Mouse (Mus musculus) neutrophil, adult 83 days (primary cell): Measurements from ENCODE around the gene Aldh2. TPM values are rescaled to one million over a fixed set of nuclear protein-coding genes. Genes with fewer than 3 reads are reported as not detected.

Source experiments
- total RNA-seq, 2 experiments: library from RNA; stranded (reverse); gene quantifications; one replicate each; pipeline ENCODE4 v1.2.4; 2023

The Aldh2 gene
- 100 to 1,000 TPM; 890 to 908 TPM for total RNA-seq

DNA sequence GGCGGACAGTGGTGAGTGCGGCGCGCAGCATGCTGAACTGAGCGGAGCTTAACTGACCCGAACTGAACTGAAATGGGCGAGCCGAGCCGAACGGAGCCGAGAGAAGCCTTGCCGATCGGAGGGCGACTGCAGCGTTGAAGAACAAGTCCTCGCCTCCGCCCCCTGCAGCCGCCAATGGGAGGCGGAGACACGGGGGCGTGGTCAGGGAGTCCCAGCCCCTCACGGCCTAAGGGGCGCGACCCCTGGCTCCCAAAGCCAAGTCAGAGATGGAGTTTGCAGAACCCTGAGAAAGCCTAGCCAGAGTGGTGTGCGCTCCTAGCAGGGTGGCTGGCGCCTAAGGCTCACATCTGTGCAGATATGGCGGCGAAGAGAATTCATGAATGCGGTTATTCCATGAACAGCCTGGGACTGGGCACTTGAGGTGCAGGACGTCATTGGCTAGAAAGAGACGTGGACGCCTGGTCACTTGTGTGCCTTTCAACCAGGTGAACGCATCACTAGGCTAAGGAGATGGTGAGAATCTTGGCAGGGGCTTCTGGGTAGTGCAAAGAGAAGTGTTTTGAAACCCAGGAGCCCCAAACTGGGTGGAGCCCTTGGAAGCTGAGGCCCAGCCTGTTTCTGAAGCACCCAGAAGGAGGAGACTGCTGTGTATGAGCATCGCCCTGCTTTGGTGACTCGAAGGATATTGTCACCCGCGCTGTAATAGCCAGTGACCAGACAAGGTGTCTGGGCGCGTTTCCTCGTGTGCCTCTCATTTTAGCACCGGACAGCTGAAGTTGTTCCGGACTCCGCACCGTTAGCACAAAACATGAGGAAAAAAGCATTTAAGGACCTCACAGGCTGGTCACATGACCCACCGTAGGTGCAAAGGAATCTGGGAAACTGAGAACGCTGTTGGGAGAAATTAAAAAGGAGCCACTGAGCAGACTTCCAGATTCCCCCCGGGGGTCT, at the start of gene Aldh2:
Gene Aldh2 (minus strand): TSS at position 374 of the 951 bp plus-strand sequence.

DNA sequence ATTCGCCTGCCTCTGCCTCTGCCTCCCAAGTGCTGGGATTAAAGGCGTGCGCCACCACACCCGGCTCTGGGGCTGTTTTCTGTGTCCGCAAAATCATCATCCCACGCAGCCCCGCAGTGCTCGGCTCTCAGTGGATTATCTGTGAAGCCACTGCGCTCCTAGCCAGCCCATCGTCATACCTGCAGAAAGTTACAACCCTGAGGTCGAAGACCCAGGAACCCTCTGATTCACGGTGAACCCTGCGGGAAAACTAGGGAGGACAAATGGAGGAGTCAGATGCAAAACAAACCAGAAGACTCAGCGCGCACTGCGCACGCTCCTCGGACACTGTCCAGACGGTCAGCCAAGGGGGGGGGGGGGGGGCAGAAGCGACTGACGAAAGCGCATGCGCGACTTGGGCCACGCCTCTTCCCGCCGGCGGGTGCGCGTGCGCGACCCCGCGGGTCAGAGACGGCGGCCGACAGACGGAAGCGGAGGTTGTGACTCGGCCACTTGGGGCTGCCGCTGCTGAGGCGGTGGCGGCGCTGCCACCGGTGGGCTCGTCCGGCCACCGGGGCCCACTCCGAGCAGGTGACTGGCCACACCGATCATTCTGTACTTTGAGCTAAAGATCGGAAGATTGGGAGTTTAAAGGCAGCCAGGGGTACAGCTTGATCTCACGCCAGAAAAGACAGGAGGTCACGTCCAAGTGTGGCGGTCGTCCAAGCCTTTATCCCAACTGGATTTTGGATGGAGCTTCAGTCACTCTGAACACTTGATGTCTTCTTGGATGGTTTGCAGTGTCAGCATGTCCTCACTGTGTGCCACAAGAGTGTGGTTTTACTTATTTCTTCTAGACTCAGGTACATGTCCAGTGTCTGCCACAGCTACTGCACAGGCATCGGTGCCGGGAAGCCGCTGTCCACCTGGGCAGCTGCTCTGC, 25.2 kb upstream of the Aldh2 start, which contains the start of gene Acad12:
Gene Acad12 (minus strand): TSS at position 347 of the 922 bp plus-strand sequence.

DNA sequence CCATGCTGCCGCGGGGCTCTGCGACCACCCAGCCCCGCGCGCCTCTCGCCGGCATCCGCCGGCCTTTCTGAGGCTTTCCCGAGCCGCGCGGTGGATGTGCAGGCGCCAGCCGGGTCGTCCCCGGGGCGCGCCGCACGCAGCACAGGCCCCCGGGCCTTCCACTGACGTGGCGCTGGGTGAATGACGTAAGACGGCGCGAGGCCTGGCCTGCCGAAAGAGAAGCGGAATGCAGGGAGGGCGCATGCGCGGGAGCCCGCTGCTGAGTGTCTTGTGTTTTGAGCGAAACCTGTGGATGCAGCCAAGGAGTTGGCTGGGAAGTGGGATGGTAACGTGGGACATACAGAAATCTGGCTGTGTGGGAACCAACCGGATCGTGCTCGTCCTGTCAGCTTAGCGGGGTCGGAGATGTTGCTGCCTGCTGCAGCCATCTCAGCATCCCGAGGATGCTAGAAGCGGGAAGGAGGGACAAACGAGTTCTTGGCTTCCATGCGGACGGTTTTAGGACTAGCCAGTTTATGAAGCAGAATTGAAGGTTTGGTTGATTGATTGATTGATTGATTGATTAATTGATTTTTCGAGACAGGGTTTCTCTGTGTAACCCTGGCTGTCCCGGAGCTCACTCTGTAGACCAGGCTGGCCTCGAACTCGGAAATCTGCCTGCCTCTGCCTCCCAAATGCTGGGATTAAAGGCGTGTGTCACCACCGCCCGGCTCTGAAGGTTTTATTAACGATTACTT, 47.7 kb downstream of the Aldh2 start, which contains the start of gene Mapkapk5:
Gene Mapkapk5 (minus strand): TSS at position 113 of the 737 bp plus-strand sequence.

DNA sequence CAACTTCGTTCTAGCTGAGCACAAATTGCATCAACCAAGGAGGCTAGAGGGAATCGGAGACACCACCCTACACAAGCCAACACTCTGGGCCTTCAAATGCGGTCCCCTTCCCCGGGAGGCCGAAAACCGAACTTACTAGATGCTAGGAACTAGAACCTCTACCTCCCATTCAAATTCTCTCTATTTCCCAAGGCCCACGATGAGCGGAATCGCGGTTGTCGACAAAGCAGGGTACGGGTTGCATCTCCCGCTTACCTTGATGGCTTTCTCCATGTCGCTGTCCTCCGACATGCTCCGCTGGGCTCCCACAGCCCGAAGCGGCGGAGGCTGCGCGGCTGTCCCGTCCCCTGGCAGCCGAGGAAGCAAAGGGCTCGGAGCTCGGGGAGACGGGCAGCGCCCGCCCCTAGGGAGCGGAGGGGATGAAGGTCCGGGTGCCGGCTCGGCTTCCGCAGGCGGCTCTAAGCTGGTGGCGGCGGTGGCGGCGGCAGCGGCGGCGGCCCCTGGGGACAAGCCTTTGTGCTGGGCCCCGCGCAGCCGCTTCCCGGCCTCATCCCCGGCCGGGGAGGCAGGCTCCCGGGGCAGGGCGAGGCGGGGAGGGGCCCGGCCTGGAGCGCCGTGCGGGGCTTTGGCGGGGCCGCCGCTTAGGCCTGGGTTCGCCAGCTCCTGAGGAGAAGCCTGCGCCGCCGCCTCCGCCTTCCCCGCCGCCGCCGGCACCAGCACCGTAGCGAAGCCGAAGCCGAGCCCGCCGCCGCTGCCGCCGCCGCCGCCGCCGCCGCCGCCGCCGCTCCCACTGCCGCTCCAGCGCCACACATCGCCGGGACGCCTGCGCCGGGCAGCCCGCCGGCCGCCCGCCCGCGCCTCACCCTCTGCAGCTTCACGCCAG, 48.5 kb downstream of the Aldh2 start, which contains the start of the genes Adam1a and Gm42878:
Gene Adam1a (minus strand): TSS at position 573 of the 883 bp plus-strand sequence.
Gene Gm42878 (minus strand): TSS at position 573 of the 883 bp plus-strand sequence.

Other genes starting within 250 kb of the Aldh2 start
- 100 to 1,000 TPM; 109 to 116 TPM for gene Trafd1, start 208.2 kb downstream of the Aldh2 start, total RNA-seq
- gene Naa25, start 195.9 kb downstream of the Aldh2 start, total RNA-seq, result 10 to 100 TPM; 10.8 to 11.5 TPM
- 1 to 10 TPM in 1 of 2 experiments, not detected in 1; 1.4 TPM for gene Tmem116, start 141.9 kb downstream of the Aldh2 start, total RNA-seq
- gene Erp29, start 141.3 kb downstream of the Aldh2 start, total RNA-seq, result 100 to 1,000 TPM; 155 to 159 TPM
- not detected for gene Adam1b, start 90.4 kb downstream of the Aldh2 start, total RNA-seq
- gene Adam1a, start 48.3 kb downstream of the Aldh2 start, total RNA-seq, result 1 to 10 TPM; 3.3 to 4.0 TPM
- not detected for gene Gm42878, start 48.3 kb downstream of the Aldh2 start, total RNA-seq
- gene Mapkapk5, start 47.9 kb downstream of the Aldh2 start, total RNA-seq, result 10 to 100 TPM; 56.8 to 62.6 TPM
- 1 to 10 TPM; 4.4 to 4.8 TPM for gene Acad12, start 25.1 kb upstream of the Aldh2 start, total RNA-seq
- 1 to 10 TPM; 4.3 to 6.2 TPM for gene Acad10, start 66.7 kb upstream of the Aldh2 start, total RNA-seq
- 10 to 100 TPM; 52.0 to 57.9 TPM for gene Brap, start 66.7 kb upstream of the Aldh2 start, total RNA-seq
- gene Atxn2, start 117.5 kb upstream of the Aldh2 start, total RNA-seq, result 10 to 100 TPM; 52.4 to 63.9 TPM
- gene Sh2b3, start 243.8 kb upstream of the Aldh2 start, total RNA-seq, result 10 to 100 TPM; 68.3 to 80.4 TPM